Mouse (Mus musculus): ENCODE data around the gene Ptbp2.

GRCm38 (mm10) chr3:119763772-119764171 lies 20.5 kb downstream of the Ptbp2 start:
- no peak for TF ChIP-seq CTCF (IDR thresholded peaks at IDR 0.05; ENCODE audit: borderline replicate concordance, control insufficient read depth, extremely low read depth, insufficient read depth, low read length, poor library complexity)
- TF ChIP-seq POLR2A (IDR thresholded peaks at IDR 0.05; ENCODE audit: control insufficient read depth, extremely low read depth, insufficient read depth, low read length, poor library complexity), result no peak
